Mouse (Mus musculus): ENCODE measurements at regions not wholly inside any gene's neighbourhood (a gene's known extent, or its start where the extent isn't known, plus 50 kb on each side); places are given as distances from the start of the nearest gene placed in this dataset.

DNA sequence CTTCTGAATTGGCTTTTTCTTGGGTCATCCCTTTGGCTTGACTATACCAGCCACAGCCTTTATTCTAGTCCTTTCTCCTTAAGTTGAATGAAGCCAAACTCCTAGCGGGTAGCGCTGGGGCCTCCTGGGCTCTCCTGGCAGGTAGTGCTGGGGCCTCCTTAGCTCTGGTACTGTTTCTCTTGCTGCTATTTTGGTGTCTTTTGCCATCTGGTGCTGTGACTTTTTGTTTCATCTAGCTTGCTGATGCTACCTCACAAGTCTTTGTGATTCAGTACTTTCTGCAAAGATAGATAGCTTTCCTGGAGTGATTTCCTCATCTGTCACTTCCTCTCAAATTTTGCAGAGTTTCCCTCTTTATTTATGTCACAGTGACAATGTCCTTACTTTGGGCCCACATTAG is 90.1 kb downstream of the Tmem200c start:
- intact Hi-C loops (cut with DNase I) = no loop called here
- no peak for DNase-seq

DNA sequence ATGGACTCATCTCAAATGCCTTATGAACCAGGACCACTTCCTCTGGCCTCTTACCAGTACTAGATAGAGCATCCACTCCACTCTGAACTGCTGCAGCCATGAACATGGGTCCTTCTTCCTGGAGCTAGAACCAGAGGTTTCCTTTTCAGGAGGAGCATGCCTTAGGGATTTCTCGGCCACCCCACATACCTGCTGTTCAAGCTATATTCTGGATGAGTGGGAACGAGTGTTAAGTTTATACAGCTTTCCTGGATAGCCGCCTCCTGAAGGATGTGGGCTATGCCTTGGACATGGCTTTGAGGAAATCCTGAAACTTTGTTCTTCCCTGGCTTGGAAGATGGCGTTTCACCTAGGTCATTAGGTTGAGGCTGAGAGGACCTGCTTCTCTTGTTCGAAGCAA is 91.8 kb downstream of the Tmem200c start:
- no peak for DNase-seq

GRCm38 (mm10) chr17:68923271-68923670 is 96.8 kb downstream of the Tmem200c start:
- DNase-seq = no peak
- intact Hi-C loops (cut with DNase I) = no loop called here

More for the DNA sequence above, 91.8 kb downstream of the Tmem200c start:
- intact Hi-C loops (cut with DNase I) = no loop called here

DNA sequence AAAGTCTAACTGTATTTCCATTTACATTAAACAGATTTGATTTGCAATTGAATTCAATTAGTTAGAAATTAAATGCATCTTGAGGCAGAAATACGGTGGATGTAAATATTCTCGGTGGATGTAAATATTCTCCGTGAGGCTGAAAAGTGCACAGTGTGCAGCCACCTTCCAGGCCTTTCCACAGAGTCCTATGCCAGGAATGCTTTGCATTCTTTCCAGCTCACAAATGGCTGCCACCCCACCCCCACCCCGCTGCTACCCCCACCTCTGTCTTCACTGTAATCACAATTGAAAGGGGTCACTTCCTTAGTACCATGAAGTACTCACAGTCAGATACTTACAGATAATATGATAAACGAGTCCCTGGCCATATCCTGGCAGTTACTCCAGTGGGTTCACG is 101.0 kb downstream of the Tmem200c start:
- intact Hi-C loops (cut with DNase I) = no loop called here
- no peak for DNase-seq

DNA sequence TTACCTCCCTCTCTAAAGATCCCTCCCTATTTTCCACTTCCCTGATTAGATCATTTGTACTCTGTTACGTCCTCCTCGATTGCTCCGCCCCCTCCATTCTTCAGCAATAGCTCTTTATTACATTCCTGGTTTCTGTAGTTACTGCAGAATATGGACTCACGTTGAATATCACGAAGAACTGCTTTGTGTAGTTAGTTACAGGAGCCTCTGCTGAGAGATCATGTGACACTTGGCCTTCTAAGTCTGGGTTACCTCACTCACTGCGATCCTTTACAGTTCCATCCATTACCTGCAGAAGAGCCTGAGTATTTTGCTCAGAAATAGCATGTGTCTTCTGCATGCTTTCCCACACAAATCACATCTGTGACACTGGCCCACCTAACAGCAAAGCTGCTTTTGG is 102.3 kb downstream of the Tmem200c start:
- intact Hi-C loops (cut with DNase I) = no loop called here
- DNase-seq = no peak

DNA sequence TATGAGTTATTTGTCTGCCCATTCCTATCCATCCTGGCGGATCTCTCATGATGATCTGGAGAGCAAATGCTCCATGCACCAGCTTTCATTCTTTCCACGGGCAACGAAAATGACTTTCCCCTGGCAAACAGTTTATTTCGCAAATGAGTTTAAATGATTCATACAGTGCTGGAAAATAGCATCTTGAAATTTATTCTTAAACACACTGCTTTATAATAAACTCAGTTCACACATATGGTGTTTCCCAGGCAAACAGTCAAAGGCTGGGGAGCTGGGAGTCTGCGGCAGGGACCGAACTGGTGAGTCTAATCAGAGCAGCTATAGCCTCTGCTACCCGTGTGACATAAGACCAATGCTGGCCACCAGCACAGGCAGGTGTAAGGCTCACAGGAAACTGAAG is 106.8 kb downstream of the Tmem200c start:
- DNase-seq = no peak
- intact Hi-C loops (cut with DNase I) = no loop called here

DNA sequence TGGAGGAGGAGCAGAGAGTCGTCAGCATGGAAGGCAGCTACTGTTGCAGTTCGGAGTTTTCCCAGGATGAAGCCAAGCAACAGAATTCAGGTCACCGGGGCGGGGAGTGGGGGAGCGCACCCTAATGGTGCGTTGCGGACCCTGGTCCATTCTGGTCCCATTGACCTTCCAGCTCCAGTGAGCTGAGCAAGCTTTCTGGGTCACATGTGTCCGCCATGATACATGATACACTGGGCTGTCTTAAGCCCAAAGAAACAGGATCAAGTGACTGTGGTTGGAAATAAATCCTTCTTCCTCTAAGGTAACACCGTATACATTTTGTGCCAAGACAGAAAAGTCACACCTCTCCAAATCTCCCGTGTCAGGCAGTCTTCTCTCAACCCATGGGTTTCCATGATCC is 107.6 kb downstream of the Tmem200c start:
- intact Hi-C loops (cut with DNase I) = no loop called here
- DNase-seq = no peak

DNA sequence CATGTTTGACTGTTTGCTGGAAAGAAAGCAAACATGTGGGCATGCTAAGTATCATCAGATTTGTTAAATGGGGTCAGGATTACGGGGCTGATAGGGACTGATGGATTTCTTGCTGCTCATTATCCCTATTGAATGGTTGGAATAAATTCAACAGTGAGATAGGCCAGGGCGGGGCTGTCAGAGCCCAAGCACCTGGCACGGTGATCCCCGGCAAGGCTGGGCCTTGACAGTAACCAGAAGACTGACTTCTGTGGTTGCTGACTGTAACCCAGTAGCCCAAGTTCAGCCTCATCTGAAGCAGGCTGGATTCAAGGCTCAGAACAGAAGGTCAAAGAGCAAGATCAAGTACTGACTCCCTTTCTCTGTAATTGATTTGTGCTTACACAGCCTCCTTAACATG is 109.6 kb downstream of the Tmem200c start:
- intact Hi-C loops (cut with DNase I) = no loop called here
- no peak for DNase-seq

DNA sequence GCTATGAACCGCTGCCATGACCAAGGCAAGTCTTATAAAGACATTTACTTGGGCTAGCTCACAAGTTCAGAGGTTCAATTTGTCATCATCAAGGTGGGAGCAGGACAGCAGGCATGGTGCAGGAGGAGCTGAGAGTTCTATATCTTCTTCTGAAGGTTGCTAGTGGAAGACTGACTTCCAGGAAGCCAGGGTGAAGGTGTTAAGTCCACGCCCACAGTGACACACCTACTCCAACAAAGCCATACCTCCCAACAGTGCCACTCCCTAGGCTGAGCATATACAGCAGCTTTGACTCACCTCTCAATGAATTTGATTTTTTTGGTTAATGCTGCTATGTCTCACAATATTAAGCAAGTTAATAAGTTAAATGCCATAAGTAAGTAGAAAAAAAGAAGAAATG is 119.2 kb upstream of the Epb41l3 start:
- no peak for DNase-seq
- intact Hi-C loops (cut with DNase I) = no loop called here

DNA sequence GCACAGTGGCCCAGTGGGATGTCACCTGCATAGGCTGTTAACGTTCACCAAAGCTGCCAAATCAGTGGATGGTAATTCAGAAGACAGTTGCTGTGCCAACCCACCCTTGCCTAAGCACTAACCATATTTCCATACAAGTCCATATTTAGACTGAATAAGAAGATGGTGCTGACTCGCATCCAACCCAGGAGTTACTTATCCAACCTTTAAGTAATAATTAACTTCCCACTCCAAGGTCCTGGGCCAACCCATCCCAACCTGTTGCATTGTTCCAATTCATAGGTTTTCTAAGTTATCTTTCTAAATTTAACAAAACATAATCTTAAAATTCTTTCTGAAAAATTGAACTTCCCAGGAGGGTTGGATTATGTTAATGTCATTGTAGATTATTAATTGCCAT is 114.3 kb upstream of the Epb41l3 start:
- intact Hi-C loops (cut with DNase I) = no loop called here
- DNase-seq = no peak

GRCm38 (mm10) chr17:68975606-68976005 is 99.9 kb upstream of the Epb41l3 start:
- intact Hi-C loops (cut with DNase I) = no loop called here
- no peak for DNase-seq

GRCm38 (mm10) chr17:68978151-68978550 is 97.3 kb upstream of the Epb41l3 start:
- intact Hi-C loops (cut with DNase I) = no loop called here

DNA sequence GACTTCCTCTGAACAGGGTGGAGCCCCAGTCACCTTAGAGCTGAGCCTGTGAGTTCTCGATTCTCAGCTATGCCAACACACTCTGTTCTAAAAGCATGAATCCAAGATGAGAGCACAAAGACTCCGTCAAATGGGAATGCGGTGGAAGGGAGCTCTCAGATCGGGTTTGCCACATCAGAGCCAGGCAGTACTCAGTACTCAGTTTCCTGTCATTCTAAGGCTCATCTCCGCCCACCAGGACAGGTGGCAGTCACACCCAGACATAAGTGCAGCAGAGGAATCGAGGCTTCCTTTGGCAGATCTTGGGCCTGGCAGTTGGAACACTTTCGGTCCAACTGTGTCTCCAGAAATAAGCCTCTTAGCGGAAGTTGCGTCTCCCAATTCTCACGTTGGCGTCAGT is 94.4 kb upstream of the Epb41l3 start:
- DNase-seq = no peak
- intact Hi-C loops (cut with DNase I) = no loop called here

More at GRCm38 (mm10) chr17:68978151-68978550, 97.3 kb upstream of the Epb41l3 start:
- DNase-seq = peak; percentile 7

GRCm38 (mm10) chr17:68982094-68982493 is 93.4 kb upstream of the Epb41l3 start:
- intact Hi-C loops (cut with DNase I) = no loop called here
- no peak for DNase-seq

DNA sequence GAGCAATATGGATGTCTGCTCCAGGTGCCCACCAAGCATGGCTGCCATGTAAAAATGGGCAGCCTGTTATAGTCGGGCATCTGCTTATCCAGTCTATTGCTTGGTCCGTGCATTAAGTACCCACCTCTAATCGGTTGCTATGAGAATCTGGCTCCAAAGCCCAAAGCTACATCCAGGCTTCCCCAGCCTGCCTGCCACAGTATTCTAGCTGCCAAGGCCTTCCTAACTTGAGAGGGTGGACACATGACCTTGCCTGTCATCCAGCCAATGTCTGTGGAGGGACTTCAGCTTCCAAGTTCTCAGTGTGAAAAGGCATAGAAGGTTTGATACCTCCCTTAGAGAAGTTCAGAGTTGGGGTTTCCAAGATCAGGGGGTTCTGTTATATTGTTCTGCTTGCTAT is 75.6 kb upstream of the Epb41l3 start:
- peak; percentile 45 for DNase-seq
- intact Hi-C loops (cut with DNase I) = no loop called here

DNA sequence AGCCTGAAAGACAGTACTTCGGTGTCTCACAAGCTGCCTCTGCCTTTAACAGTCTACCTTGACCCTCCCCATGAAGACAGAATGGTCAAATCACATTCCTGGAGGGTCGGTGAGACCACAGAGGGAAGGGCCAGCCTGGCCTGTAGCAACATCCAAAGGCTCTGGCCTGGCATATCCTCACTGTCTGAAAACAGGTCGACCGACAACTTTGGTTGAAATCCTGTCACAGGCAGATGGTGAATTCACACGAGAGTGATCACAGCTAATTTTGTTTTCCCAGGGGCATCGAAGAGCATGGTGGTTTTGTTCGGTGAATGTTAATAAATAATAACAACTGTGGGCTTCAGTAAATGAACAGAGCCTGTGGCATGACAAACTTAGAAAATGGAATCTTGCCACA is 71.4 kb upstream of the Epb41l3 start:
- intact Hi-C loops (cut with DNase I) = no loop called here
- peak; percentile 66 for DNase-seq

- no peak for DNase-seq
- intact Hi-C loops (cut with DNase I) = no loop called here
Observed at GRCm38 (mm10) chr17:69006272-69006671, 69.2 kb upstream of the Epb41l3 start.
